Mouse (Mus musculus) spleen, postnatal 36 days (tissue): ENCODE measurements around the gene Fut4.

Experiments
- DNase-seq, 2 experiments: peaks; one replicate each; pipeline ENCODE4 v3.0.0; 2022; ENCODE audit warnings: low spot score in 2 of 2, mixed read lengths in 1 of 2

The Fut4 gene

GRCm38 (mm10) chr9:14752001-14752522 lies at the start of gene Fut4:
Gene Fut4 (minus strand): TSS chr9:14752393.
- peak; percentile 15 to 24 for DNase-seq

GRCm38 (mm10) chr9:14787356-14787755 lies 35.2 kb upstream of the Fut4 start:
- no peak for DNase-seq

- DNase-seq: peak; percentile 89 to 93
Measured at GRCm38 (mm10) chr9:14784039-14785002, 32.1 kb upstream of the Fut4 start, which contains the start of the genes Mre11a and Ankrd49. Gene Mre11a (plus strand): TSS chr9:14784654. Gene Ankrd49 (minus strand): TSS chr9:14784856.

GRCm38 (mm10) chr9:14778341-14778740 lies 26.1 kb upstream of the Fut4 start:
- DNase-seq: no peak

GRCm38 (mm10) chr9:14773813-14774212 lies 21.6 kb upstream of the Fut4 start:
- no peak for DNase-seq

- no peak for DNase-seq
Measured at GRCm38 (mm10) chr9:14772074-14772473, 19.9 kb upstream of the Fut4 start.

GRCm38 (mm10) chr9:14770803-14771471 lies 18.7 kb upstream of the Fut4 start, which contains the start of gene 1700012B09Rik:
Gene 1700012B09Rik (minus strand): TSS chr9:14771030.
- no peak for DNase-seq

GRCm38 (mm10) chr9:14769811-14770210 lies 17.6 kb upstream of the Fut4 start:
- no peak for DNase-seq

- DNase-seq: peak in 1 of 2 experiments; percentile 5
Measured at GRCm38 (mm10) chr9:14764765-14765164, 12.6 kb upstream of the Fut4 start.

- no peak for DNase-seq
Measured at GRCm38 (mm10) chr9:14759261-14759660, 7.1 kb upstream of the Fut4 start.

GRCm38 (mm10) chr9:14758590-14758989 lies 6.4 kb upstream of the Fut4 start:
- DNase-seq: peak in 1 of 2 experiments; percentile 12

GRCm38 (mm10) chr9:14754469-14754868 lies 2.3 kb upstream of the Fut4 start:
- DNase-seq: no peak

- no peak for DNase-seq
Measured at GRCm38 (mm10) chr9:14753947-14754346, 1.8 kb upstream of the Fut4 start.

GRCm38 (mm10) chr9:14751503-14752000 lies 641 bp downstream of the Fut4 start:
- no peak for DNase-seq

- no peak for DNase-seq
Measured at GRCm38 (mm10) chr9:14750901-14751502, 1.2 kb downstream of the Fut4 start.

- no peak for DNase-seq
Measured at GRCm38 (mm10) chr9:14740151-14740924, 11.9 kb downstream of the Fut4 start, which contains the start of gene Piwil4. Gene Piwil4 (minus strand): TSS chr9:14740733.

- no peak for DNase-seq
Measured at GRCm38 (mm10) chr9:14739498-14740150, 12.6 kb downstream of the Fut4 start.

GRCm38 (mm10) chr9:14730941-14731541 lies 21.2 kb downstream of the Fut4 start:
- no peak for DNase-seq

- no peak for DNase-seq
Measured at GRCm38 (mm10) chr9:14728365-14728764, 23.8 kb downstream of the Fut4 start.

GRCm38 (mm10) chr9:14726629-14727028 lies 25.6 kb downstream of the Fut4 start:
- no peak for DNase-seq
